Mouse (Mus musculus): ENCODE results near the gene Angel2.
A peak's percentile ranks its signal among the peaks of the same experiment; 100 is the strongest.

The Angel2 gene

DNA sequence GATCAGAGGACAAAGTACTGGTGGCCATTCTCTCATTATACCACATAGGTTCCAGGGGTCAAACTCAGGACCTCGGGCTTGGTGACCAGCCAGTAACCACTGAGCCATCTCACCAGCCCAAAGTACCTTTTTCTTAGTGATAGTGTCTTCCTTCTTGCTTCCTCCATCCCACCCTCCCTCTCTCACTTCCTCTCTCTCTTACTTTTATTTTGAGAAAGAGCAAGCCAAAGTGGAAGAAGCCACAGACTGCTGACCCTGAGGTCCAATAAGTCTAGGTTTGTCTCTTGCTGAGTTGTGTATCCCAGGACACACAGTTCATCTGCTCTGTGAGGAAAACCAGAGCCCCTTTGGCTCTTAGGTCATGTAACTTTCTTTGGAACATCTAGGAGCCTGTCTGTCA lies 55.6 kb downstream of the Angel2 start:
- DNase-seq (ENCODE audit: low spot score) = no peak

DNA sequence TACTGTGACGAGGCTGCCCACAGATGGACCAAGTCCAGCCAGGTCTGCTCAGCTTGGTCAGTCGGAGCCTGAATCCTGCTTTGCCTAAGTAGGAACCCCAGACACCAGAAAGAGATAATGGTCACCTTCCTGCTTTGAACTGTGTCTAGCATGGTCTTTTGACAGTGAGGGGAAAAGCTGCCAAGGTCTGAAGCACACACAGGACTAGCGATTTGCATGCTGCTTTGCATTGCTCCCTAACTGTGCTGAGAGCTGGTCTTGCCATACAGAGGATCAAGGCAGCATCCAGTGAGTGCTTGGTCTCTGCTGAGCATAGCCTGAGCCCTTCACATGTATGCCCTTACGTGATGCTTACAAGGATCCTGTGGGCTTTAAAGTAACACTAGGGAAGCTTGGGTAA lies 56.5 kb downstream of the Angel2 start:
- DNase-seq (ENCODE audit: low spot score) = no peak

DNA sequence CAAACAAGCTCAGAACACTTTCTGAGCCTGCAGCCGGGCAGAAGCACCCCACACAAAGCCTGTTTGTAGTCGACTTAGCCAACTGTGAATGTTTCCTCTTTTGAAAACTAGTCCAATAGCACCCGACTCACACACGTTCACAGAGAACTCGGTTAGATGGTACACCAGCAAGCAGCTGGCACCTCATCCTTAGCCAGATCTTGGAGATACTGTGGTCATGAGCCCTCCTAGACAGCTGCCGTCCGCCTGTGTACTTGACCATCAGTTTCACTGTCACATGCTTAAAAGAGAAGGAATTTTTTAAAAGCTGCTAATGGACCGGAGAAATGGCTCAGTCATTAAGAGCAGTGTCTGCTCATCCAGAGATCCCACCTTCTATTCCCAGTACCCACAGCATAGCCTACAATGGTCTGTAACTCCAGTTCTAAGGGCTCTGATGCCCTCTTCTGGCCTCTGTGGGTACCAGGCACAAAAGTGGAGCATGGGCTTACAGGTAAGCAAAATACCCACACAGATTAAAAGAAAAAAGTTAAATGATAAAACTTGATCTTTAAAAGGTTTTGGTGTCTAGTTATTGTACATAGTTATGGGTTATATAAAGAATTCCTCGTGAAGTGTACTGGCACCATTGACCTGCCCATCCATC lies 64.6 kb downstream of the Angel2 start:
- DNase-seq (ENCODE audit: low spot score) = no peak

DNA sequence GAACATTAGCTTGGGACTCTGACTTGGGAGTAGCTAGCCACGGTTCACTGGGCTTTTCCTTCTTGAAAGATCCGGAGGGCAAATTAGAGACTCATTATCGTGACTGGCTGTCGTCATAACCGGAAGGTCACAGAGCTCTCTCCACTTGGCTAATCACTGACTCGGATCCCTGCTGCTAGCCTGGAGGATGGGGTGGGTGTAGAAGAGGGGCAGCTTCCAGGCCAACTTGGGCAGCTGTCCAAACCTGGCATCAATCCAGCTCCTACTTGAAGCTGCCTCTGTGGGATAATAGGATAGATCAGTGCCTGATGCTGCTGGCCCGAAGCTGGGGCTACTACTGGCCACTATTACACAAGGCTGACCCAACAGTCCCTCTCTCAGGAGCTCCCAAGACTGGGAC lies 70.6 kb downstream of the Angel2 start:
- DNase-seq (ENCODE audit: low spot score) = peak; percentile 66

DNA sequence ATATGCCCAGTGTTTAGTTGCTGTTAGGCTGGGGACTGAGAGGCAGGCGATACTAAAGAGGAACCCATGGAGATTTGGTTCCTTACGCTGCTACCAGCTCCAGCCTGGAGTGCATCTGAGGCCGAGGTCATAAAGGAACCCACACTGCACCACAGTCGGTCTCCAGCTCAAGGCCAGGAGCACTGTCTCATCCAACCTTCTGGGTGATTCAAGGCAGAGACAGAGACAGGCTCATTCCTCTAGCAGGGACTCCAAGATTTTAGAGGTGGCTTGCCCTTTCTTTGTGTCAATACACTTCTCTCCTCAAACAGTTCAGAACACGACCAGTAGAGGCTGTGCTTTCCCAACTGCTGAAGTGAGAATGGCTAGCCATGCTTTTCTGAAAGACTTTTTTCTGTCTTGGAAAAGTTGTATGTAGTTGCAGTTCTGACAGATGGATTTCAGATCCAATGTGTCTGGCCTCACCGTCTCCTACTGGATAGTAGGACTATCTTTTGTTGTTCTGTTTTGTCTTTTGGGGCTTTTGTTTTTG lies 71.5 kb downstream of the Angel2 start:
- DNase-seq (ENCODE audit: low spot score) = no peak

All from urinary bladder, postnatal 14 days (tissue).